Mouse (Mus musculus): ENCODE data around the gene Tns3.

- no peak for TF ChIP-seq CTCF (IDR thresholded peaks at IDR 0.05; ENCODE audit: low read depth)
- TF ChIP-seq EP300 (IDR thresholded peaks at IDR 0.05; ENCODE audit: low read depth), result no peak
These were observed 16.3 kb upstream of the Tns3 start for GRCm38 (mm10) chr11:8680650-8681049.

Measured in liver, postnatal 0 days (tissue).